Mouse (Mus musculus) olfactory bulb, adult 2 months (tissue): ENCODE results near the gene Clk3.

Experiments used
- CTCF ChIP-seq: fragments of 200-500 bp; IDR thresholded peaks from 2 replicates; pipeline ENCODE4 v1.5.1; 2012; ENCODE audit warnings: low read depth, mild to moderate bottlenecking, low read length, moderate library complexity; ENCODE audit not compliant: insufficient read depth
- POLR2A ChIP-seq: fragments of 200-500 bp; IDR thresholded peaks from 2 replicates; pipeline ENCODE4 v1.6.1; 2012; ENCODE audit warnings: mild to moderate bottlenecking, low read depth, low read length, moderate library complexity; ENCODE audit not compliant: insufficient read depth

DNA sequence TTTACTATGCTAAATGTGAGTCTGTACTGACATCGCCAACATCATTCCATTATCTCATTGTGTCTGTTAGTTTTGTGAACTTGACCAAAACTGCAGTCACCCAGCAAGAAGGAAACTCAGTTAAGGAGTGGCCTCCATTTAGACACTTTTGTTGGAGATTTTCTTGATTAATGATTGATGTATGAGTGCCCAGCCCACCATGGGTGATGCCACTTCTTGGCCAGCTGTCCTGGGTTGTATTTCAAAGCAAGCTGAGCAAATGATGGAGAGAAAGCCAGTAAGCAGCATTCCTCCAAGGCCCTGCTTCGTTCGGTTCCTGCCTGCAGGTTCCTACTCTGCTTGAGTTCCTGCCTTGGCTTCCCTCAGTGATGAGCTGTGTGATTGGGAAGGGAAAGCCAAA is 44.9 kb downstream of the Clk3 start:
- TF ChIP-seq CTCF: no peak
- TF ChIP-seq POLR2A: no peak
